Mouse (Mus musculus): ENCODE measurements at regions not wholly inside any gene's neighbourhood (a gene's known extent, or its start where the extent isn't known, plus 50 kb on each side); places are given as distances from the start of the nearest gene placed in this dataset.

DNA sequence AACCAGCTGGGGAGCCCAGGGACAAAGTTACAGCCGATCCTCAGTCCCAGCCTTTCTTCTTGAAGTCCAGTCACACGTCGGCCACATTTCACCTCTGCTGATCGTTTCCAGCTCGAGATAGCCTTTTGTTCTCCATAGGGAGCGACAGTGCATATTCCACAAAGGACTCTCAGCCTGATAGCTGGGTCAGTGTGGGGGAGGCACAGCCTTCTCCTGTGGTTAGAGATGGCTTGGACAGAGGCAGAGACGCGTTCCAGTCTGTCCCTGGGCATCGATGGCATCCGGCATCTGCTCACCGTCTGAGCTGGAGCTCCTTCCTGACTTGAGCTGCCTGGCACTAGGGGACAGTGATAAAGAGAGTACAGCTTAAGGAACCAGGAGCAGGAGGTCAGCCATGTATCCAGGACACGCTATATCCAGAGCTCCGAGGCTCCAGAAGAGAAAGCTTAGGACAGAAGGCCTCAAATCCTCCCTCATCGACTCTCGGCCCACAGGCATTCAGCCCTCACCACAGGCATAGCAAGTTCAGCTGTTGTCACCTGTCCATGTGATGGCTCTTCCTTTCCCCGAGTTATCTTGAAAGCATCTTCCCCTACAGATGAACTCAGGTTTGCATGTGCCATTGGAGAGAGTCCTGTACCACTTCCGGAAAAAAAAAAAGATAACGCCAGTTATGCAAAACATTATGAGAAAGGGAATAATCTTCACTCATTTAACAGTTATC, 160.0 kb downstream of the Qrsl1 start:
- H3K27me3 ChIP-seq = no peaks in the 10 kb centered on the region
- H3K9ac ChIP-seq (replicated peaks) = no peak overlapping the region
- H3K4me2 ChIP-seq = peak overlapping the region; percentile 6; the same call in 1 of the 2 replicates
- no peak for ATAC-seq (ENCODE audit: insufficient number of reproducible peaks, insufficient read depth, low FRiP score, low TSS enrichment, low read depth)
- peaks cover 38% of the 10 kb centered on the region for H3K4me1 ChIP-seq (replicated peaks)
- WGBS = 57% methylated on average over 18 of the region's 18 CpGs
- no peaks in the 10 kb centered on the region for H3K36me3 ChIP-seq
- peak overlapping the region; percentile 89 for H3K27ac ChIP-seq
- H3K4me3 ChIP-seq (replicated peaks) = no peak overlapping the region
- H3K9me3 ChIP-seq = 0 out of 2 replicates have a peak, but pooled peaks cover 2% of the 10 kb centered on the region

DNA sequence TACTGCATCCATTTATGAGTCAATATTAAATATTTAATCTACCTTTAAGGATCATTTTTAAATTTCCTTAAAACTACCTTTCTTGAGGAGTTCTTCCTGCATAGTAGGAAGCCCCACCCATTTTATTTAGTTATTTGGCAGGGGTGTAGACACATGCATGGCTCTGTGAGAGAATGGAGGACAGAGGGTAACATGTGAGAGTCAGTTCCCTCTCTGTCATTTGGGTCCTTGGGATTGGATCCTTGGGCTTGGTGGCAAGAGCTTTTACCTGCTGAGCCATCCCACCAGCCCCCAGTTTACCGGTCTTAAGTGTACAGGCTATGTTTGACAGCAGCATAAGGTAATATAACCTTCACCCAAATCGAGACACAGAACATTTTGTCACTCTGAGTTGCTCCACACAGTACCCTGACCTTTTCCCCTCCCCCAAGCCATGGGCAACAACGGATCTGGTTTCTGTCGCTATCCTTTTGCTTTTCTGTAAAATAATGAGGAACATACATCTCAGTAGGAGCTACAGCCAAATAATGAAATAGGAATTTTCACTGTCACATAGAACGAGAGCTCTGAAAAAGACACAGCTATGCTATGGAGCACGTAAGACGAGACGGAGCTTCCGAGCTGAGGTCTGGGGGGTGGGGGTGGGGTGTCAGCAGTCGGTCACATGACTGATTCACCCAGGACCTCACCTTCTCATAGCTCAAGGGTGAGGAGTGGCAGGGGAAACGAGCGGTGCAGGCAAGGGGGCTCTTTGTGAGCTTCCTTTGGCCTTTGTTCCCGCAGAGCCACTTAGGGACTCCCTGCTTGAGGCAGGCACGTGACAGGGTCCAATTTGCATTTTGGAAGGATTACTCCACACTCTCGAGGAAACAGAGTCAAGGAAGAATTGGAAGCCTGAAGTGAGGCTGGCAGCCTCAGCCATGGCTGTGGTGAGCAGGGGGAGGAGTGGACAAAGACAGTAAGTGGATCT, 159.2 kb downstream of the Qrsl1 start:
- ATAC-seq (ENCODE audit: insufficient number of reproducible peaks, insufficient read depth, low FRiP score, low TSS enrichment, low read depth) = no peak
- WGBS = 6% methylated on average over 15 of the region's 15 CpGs
- peak overlapping the region; percentile 69 for H3K27ac ChIP-seq

GRCm38 (mm10) chr10:43743188-43744120, 158.1 kb downstream of the Qrsl1 start:
- no peak overlapping the region for H3K27ac ChIP-seq
- 94% methylated on average over 7 of the region's 7 CpGs for WGBS
- no peaks in the 10 kb centered on the region for H3K9me3 ChIP-seq
- no peak for ATAC-seq (ENCODE audit: insufficient number of reproducible peaks, insufficient read depth, low FRiP score, low TSS enrichment, low read depth)
- H3K9ac ChIP-seq (replicated peaks) = no peak overlapping the region
- no peak overlapping the region for H3K4me3 ChIP-seq (replicated peaks)
- no peaks in the 10 kb centered on the region for H3K36me3 ChIP-seq
- peaks cover 38% of the 10 kb centered on the region for H3K4me1 ChIP-seq (replicated peaks)
- no peaks in the 10 kb centered on the region for H3K27me3 ChIP-seq
- no peak overlapping the region for H3K4me2 ChIP-seq

More for the DNA sequence above, 159.2 kb downstream of the Qrsl1 start:
- no peaks in the 10 kb centered on the region for H3K36me3 ChIP-seq
- H3K9me3 ChIP-seq = no peaks in the 10 kb centered on the region
- H3K9ac ChIP-seq (replicated peaks) = peak overlapping the region; percentile 19; the same call in 1 of the 2 replicates
- no peaks in the 10 kb centered on the region for H3K27me3 ChIP-seq
- peak overlapping the region; percentile 17 for H3K4me3 ChIP-seq (replicated peaks)
- peak overlapping the region; percentile 49 for H3K4me2 ChIP-seq
- peaks cover 38% of the 10 kb centered on the region for H3K4me1 ChIP-seq (replicated peaks)

- Histone ChIP-seq H3K9me3 (no peaks in the 10 kb centered on the region), H3K4me1 (replicated peaks) (peaks cover 26% of the 10 kb centered on the region), H3K27me3 (no peaks in the 10 kb centered on the region), H3K9ac (replicated peaks) (no peak overlapping the region), H3K4me3 (replicated peaks) (no peak overlapping the region), H3K4me2 (no peak overlapping the region), H3K27ac (no peak overlapping the region), H3K36me3 (no peaks in the 10 kb centered on the region)
- ATAC-seq (ENCODE audit: insufficient number of reproducible peaks, insufficient read depth, low FRiP score, low TSS enrichment, low read depth) = no peak
- 82% methylated on average over 8 of the region's 8 CpGs for WGBS
Observed at GRCm38 (mm10) chr10:43745931-43746630, 155.5 kb downstream of the Qrsl1 start.

DNA sequence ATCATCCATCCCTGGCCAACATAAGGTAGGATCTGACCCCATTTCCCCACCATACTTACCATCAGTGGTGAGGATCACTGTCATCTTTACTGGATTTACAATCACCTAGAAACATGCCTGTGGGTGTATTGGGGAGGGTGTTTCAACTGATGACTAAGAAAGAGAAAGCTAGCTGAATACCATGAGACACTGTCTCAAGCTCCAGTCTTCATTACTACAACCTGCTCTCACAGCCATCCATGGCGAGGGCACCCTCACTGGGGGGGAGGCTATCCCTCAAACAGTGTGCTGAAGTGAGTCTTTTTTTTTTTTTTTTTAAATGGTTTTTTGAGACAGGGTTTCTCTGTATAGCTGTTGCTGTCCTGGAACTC, 154.9 kb downstream of the Qrsl1 start:
- ATAC-seq (ENCODE audit: insufficient number of reproducible peaks, insufficient read depth, low FRiP score, low TSS enrichment, low read depth) = no peak
- WGBS = 92% methylated on average over 1 of the region's 1 CpGs

DNA sequence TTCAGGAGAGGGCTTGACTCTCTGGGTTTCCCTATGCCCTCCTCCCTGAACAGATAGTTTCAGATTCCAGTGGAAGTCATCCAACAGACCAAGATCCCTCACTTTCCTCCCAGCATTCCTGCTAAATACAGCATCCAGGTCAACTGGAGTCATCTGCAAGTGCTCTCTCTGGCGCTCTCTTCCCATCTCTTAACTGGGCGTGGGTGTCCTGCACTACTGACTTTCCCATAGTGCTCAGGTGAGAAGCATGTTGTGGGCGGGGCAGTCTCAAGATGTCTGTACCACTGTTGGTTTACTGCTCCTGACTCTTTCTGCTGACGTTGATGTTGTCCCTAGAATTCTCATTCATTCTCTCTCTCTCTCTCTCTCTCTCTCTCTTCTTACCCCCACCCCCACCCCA, 154.0 kb downstream of the Qrsl1 start:
- H3K4me3 ChIP-seq (replicated peaks) = no peak overlapping the region
- H3K9ac ChIP-seq (replicated peaks) = no peak overlapping the region
- no peak overlapping the region for H3K27ac ChIP-seq
- no peak for ATAC-seq (ENCODE audit: insufficient number of reproducible peaks, insufficient read depth, low FRiP score, low TSS enrichment, low read depth)
- H3K27me3 ChIP-seq = no peaks in the 10 kb centered on the region
- H3K9me3 ChIP-seq = no peaks in the 10 kb centered on the region
- H3K4me2 ChIP-seq = no peak overlapping the region
- no peaks in the 10 kb centered on the region for H3K36me3 ChIP-seq
- H3K4me1 ChIP-seq (replicated peaks) = peaks cover 14% of the 10 kb centered on the region
- WGBS = 88% methylated on average over 4 of the region's 4 CpGs

More for the DNA sequence above, 154.9 kb downstream of the Qrsl1 start:
- H3K4me1 ChIP-seq (replicated peaks) = peaks cover 21% of the 10 kb centered on the region
- H3K9me3 ChIP-seq = no peaks in the 10 kb centered on the region
- H3K9ac ChIP-seq (replicated peaks) = no peak overlapping the region
- no peaks in the 10 kb centered on the region for H3K36me3 ChIP-seq
- H3K4me2 ChIP-seq = no peak overlapping the region
- H3K27ac ChIP-seq = no peak overlapping the region
- H3K4me3 ChIP-seq (replicated peaks) = no peak overlapping the region
- no peaks in the 10 kb centered on the region for H3K27me3 ChIP-seq

DNA sequence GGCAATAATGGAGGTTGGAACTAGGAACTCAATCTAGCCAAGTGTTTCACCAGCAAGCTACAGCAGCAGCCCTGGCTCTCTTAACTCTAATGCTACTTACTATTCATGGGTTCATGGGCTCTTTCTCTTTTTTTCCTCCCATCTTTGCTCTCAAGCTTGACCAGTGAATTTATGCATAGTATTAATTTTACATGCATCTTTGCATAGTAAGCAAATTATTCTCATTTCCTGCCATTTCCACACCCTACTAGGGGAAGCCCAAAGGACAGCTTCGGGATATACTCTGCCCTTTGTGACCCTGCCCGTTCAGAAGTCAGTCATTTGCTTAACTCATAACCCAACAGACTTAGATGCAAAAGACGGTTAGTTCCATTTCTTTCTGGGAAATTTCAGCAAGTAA, 153.2 kb downstream of the Qrsl1 start:
- Histone ChIP-seq H3K36me3 (no peaks in the 10 kb centered on the region), H3K9ac (replicated peaks) (no peak overlapping the region), H3K4me1 (replicated peaks) (peaks cover 9% of the 10 kb centered on the region; the same call in 1 of the 2 replicates), H3K27me3 (no peaks in the 10 kb centered on the region), H3K4me3 (replicated peaks) (no peak overlapping the region), H3K9me3 (no peaks in the 10 kb centered on the region), H3K27ac (no peak overlapping the region), H3K4me2 (no peak overlapping the region)
- no peak for ATAC-seq (ENCODE audit: insufficient number of reproducible peaks, insufficient read depth, low FRiP score, low TSS enrichment, low read depth)
- WGBS = 88% methylated on average over 3 of the region's 3 CpGs

DNA sequence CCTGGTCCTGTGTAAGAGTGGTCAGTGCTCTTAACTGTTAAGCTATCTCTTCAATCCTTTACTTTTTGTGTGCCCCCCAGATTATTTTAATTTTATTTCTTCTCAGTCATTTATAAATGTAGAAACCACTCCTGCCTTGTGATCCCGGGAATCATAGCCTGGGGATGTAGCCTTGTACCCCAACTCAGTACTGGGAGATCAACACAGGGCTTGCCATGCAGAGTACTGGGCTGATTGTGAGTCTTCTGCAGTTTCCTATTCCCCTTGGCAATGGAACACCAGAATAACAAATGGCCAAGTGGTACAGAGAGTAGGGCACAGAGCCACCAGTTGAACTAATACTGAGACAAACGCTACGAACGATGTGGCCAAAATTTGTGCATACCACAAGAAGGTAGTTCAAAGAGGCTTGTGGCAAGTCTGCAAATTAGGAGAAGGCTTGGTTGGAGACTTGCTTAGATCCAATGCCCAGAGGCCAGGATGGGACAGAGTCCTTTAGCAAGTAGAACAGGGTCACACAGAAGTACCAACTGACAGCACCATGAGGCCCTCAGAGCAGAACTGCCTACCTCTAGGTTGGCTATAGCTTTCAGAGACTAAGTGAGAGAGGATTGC, 151.9 kb downstream of the Qrsl1 start:
- no peak overlapping the region for H3K4me2 ChIP-seq
- WGBS = 97% methylated on average over 4 of the region's 4 CpGs
- no peaks in the 10 kb centered on the region for H3K9me3 ChIP-seq
- no peak overlapping the region for H3K27ac ChIP-seq
- H3K27me3 ChIP-seq = no peaks in the 10 kb centered on the region
- no peaks in the 10 kb centered on the region for H3K36me3 ChIP-seq
- peaks cover 9% of the 10 kb centered on the region; the same call in 1 of the 2 replicates for H3K4me1 ChIP-seq (replicated peaks)
- no peak for ATAC-seq (ENCODE audit: insufficient number of reproducible peaks, insufficient read depth, low FRiP score, low TSS enrichment, low read depth)
- H3K9ac ChIP-seq (replicated peaks) = no peak overlapping the region
- no peak overlapping the region for H3K4me3 ChIP-seq (replicated peaks)

- peaks cover 9% of the 10 kb centered on the region; the same call in 1 of the 2 replicates for H3K4me1 ChIP-seq (replicated peaks)
- no peak overlapping the region for H3K27ac ChIP-seq
- no peak overlapping the region for H3K4me3 ChIP-seq (replicated peaks)
- no peak overlapping the region for H3K4me2 ChIP-seq
- H3K9me3 ChIP-seq = no peaks in the 10 kb centered on the region
- no peak overlapping the region for H3K9ac ChIP-seq (replicated peaks)
- no peaks in the 10 kb centered on the region for H3K36me3 ChIP-seq
- ATAC-seq (ENCODE audit: insufficient number of reproducible peaks, insufficient read depth, low FRiP score, low TSS enrichment, low read depth) = no peak
- H3K27me3 ChIP-seq = no peaks in the 10 kb centered on the region
- 83% methylated on average over 6 of the region's 6 CpGs for WGBS
Observed at GRCm38 (mm10) chr10:43750401-43750800, 151.1 kb downstream of the Qrsl1 start.

- Histone ChIP-seq H3K27ac (no peak overlapping the region), H3K9ac (replicated peaks) (no peak overlapping the region), H3K9me3 (no peaks in the 10 kb centered on the region), H3K4me3 (replicated peaks) (no peak overlapping the region), H3K27me3 (no peaks in the 10 kb centered on the region), H3K4me1 (replicated peaks) (peaks cover 9% of the 10 kb centered on the region; the same call in 1 of the 2 replicates), H3K4me2 (no peak overlapping the region), H3K36me3 (no peaks in the 10 kb centered on the region)
- 76% methylated on average over 10 of the region's 10 CpGs for WGBS
- no peak for ATAC-seq (ENCODE audit: insufficient number of reproducible peaks, insufficient read depth, low FRiP score, low TSS enrichment, low read depth)
Observed at GRCm38 (mm10) chr10:43750854-43751253, 150.7 kb downstream of the Qrsl1 start.
